Mouse (Mus musculus): ENCODE results near the gene Sdhb.

Gene Sdhb

GRCm38 (mm10) chr4:141014114-141014513, 53.1 kb downstream of the Sdhb start:
- CTCF ChIA-PET, result interaction anchor here in 2 of 4 experiments (1.1 to 2.3 kb wide), 4 partner anchors 7 to 20 kb away, joined by 3 to 6 read pairs (median 4); no protein-coding TSS in a partner anchor
- POLR2A ChIA-PET, result interaction anchor here (1.1 to 5.6 kb wide), 5 partner anchors 8 to 18 kb away, joined by 3 to 66 read pairs (median 3); no protein-coding TSS in a partner anchor

GRCm38 (mm10) chr4:141014856-141015255, 53.9 kb downstream of the Sdhb start:
- ChIA-PET POLR2A (interaction anchor here (0.6 to 5.6 kb wide), 11 partner anchors 9 to 318 kb away, joined by 3 to 66 read pairs (median 3); no protein-coding TSS in a partner anchor), CTCF (interaction anchor here (0.5 to 2.3 kb wide), 10 partner anchors 8 to 352 kb away, joined by 3 to 10 read pairs (median 3); no protein-coding TSS in a partner anchor)

GRCm38 (mm10) chr4:141015356-141015755, 54.4 kb downstream of the Sdhb start:
- ChIA-PET CTCF (interaction anchor here in 3 of 4 experiments (0.6 to 2.3 kb wide), 7 partner anchors 9 to 352 kb away, joined by 3 to 6 read pairs (median 3); no protein-coding TSS in a partner anchor), POLR2A (interaction anchor here in 3 of 4 experiments (0.7 to 5.6 kb wide), 7 partner anchors 9 to 317 kb away, joined by 3 to 66 read pairs (median 3); no protein-coding TSS in a partner anchor)

- POLR2A ChIA-PET, result interaction anchor here in 1 of 4 experiments (0.6 to 1.3 kb wide), 2 partner anchors 16 to 489 kb away, joined by 3 to 4 read pairs; no protein-coding TSS in a partner anchor
- CTCF ChIA-PET, result interaction anchor here in 2 of 4 experiments (0.7 to 2.3 kb wide), 4 partner anchors 10 to 353 kb away, joined by 3 to 5 read pairs (median 4); no protein-coding TSS in a partner anchor
Measured at GRCm38 (mm10) chr4:141016311-141016710, 55.3 kb downstream of the Sdhb start.

GRCm38 (mm10) chr4:141017657-141018436, 56.8 kb downstream of the Sdhb start:
- ChIA-PET CTCF (interaction anchor here in 3 of 4 experiments (0.6 to 1.4 kb wide), 6 partner anchors 11 to 229 kb away, joined by 3 to 6 read pairs (median 4); partner anchors contain the start of gene Atp13a2 (in 1 of the 3)), POLR2A (interaction anchor here in 3 of 4 experiments (0.6 to 7.9 kb wide), 8 partner anchors 10 to 1174 kb away, joined by 3 to 72 read pairs (median 4); partner anchors contain the start of gene Crocc (in 1 of the 3))

- POLR2A ChIA-PET, result interaction anchor here in 3 of 4 experiments (0.6 to 7.9 kb wide), 7 partner anchors 13 to 319 kb away, joined by 3 to 72 read pairs (median 4); no protein-coding TSS in a partner anchor
- CTCF ChIA-PET, result interaction anchor here in 2 of 4 experiments (0.6 to 3.4 kb wide), 8 partner anchors 11 to 39 kb away, joined by 3 to 13 read pairs (median 7); no protein-coding TSS in a partner anchor
Measured at GRCm38 (mm10) chr4:141020220-141020619, 59.2 kb downstream of the Sdhb start.

GRCm38 (mm10) chr4:141020811-141021613, 60.0 kb downstream of the Sdhb start:
- ChIA-PET CTCF (interaction anchor here (0.6 to 3.4 kb wide), 12 partner anchors 11 to 57 kb away, joined by 3 to 13 read pairs (median 5); partner anchors contain the start of gene Necap2 (in 1 of the 4)), POLR2A (interaction anchor here in 3 of 4 experiments (0.7 to 7.9 kb wide), 10 partner anchors 8 to 69 kb away, joined by 3 to 72 read pairs (median 4); partner anchors contain the start of gene Mfap2 (in 1 of the 3))

- ChIA-PET CTCF (interaction anchor here in 3 of 4 experiments (0.6 to 3.4 kb wide), 8 partner anchors 10 to 43 kb away, joined by 3 to 13 read pairs (median 6); no protein-coding TSS in a partner anchor), POLR2A (interaction anchor here in 3 of 4 experiments (0.6 to 7.9 kb wide), 9 partner anchors 9 to 412 kb away, joined by 3 to 72 read pairs (median 4); partner anchors contain the start of gene Mfap2 (in 1 of the 3))
Measured at GRCm38 (mm10) chr4:141021614-141021929, 60.6 kb downstream of the Sdhb start.

GRCm38 (mm10) chr4:141024052-141024451, 63.0 kb downstream of the Sdhb start:
- ChIA-PET CTCF (interaction anchor here in 2 of 4 experiments (0.6 to 1.8 kb wide), 7 partner anchors 7 to 78 kb away, joined by 3 to 8 read pairs (median 4); partner anchors contain the start of gene Atp13a2 (in 1 of the 2)), POLR2A (interaction anchor here in 2 of 4 experiments (0.6 to 7.9 kb wide), 9 partner anchors 10 to 145 kb away, joined by 3 to 72 read pairs (median 4); partner anchors contain the start of genes Atp13a2 (in 1 of the 2) and Mfap2 (in 1 of the 2))

GRCm38 (mm10) chr4:141024992-141025391, 64.0 kb downstream of the Sdhb start:
- ChIA-PET POLR2A (interaction anchor here (0.5 to 7.9 kb wide), 21 partner anchors 9 to 281 kb away, joined by 3 to 72 read pairs (median 3); partner anchors contain the start of genes Atp13a2 (in 1 of the 4), Mfap2 (in 1 of the 4), Necap2 (in 1 of the 4) and Padi3 (in 1 of the 4)), CTCF (interaction anchor here (0.6 to 1.8 kb wide), 16 partner anchors 10 to 475 kb away, joined by 3 to 6 read pairs (median 3); partner anchors contain the start of genes Atp13a2 (in 2 of the 4) and Necap2 (in 1 of the 4))
